Comparison of ENCODE assay signal across 8 mouse cellular contexts in the genomic region with DNA sequence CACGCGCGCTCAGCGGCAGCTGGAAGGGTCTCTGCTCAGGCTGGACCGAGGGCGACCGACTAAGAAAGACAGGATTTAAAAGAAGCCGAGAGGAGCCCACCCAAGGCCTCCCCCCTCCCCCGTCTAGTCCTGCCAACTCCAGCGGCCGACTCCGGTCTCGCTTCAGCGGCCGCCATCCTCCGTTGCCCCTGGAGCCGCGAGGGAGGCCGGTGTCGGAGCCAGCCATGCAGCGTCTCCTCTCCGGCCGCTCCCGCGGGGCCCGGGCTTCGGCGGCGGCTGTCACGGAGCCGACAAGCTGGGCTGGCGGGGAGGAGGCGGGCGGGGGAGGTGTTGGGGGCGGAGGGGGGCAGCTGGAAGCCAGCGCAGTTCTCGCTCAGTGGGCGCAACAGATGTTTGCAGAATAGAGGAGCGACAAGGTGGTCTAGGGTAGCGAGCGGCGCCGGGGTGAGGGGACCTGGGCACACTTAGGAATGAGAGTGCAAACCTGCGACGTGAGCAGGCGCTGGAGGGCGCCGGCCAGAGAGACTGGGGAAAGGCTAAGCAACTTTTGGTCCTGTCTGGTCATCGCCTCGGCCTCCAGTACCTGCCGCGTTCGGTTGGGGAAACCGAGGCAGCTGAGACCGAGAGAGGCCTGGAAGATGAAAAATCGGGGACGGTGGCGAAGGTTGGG. TPM values are rescaled to one million over a fixed set of nuclear protein-coding genes. Genes with fewer than 3 reads are reported as not detected.
DNase-seq lines count a peak whose midpoint lies in the region; ATAC-seq and TF ChIP-seq lines count a peak whose summit lies in the region.

No protein-coding gene starts in this region.

- no peak for TF ChIP-seq POLR2A in testis, adult 2 months (IDR thresholded peaks at IDR 0.05; ENCODE audit: control insufficient read depth, low read depth, low read length)

- H3K27ac ChIP-seq in testis, adult 2 months (ENCODE audit: control insufficient read depth, insufficient read depth, low read depth, low read length) = no peak overlapping the region
- peak overlapping the region; percentile 75 for H3K27ac ChIP-seq in kidney, embryonic 16.5 days (ENCODE audit: low read length)
- H3K27ac ChIP-seq in midbrain, postnatal 0 days (ENCODE audit: low read depth, low read length) = no peak overlapping the region

- no peaks in the 10 kb centered on the region for H3K9me3 ChIP-seq in kidney, embryonic 16.5 days (ENCODE audit: low read length)
- no peaks in the 10 kb centered on the region for H3K9me3 ChIP-seq in midbrain, postnatal 0 days (ENCODE audit: low read length)

- peaks cover 26% of the 10 kb centered on the region for H3K27me3 ChIP-seq in testis, adult 2 months (ENCODE audit: control insufficient read depth, insufficient read depth, low read length)
- peaks cover 53% of the 10 kb centered on the region for H3K27me3 ChIP-seq in kidney, embryonic 16.5 days (ENCODE audit: insufficient read depth, low read length)
- peaks cover 31% of the 10 kb centered on the region for H3K27me3 ChIP-seq in midbrain, postnatal 0 days (ENCODE audit: insufficient read depth, low read length)

- H3K4me3 ChIP-seq in testis, adult 2 months (ENCODE audit: control insufficient read depth, low read depth, low read length) = peak overlapping the region; percentile 61
- peak overlapping the region; percentile 37 for H3K4me3 ChIP-seq in kidney, embryonic 16.5 days (ENCODE audit: low read length)
- H3K4me3 ChIP-seq in midbrain, postnatal 0 days (ENCODE audit: low read depth, low read length) = peak overlapping the region; percentile 36

- H3K36me3 ChIP-seq in testis, adult 2 months (ENCODE audit: control insufficient read depth, insufficient read depth, low read length) = no peaks in the 10 kb centered on the region
- no peaks in the 10 kb centered on the region for H3K36me3 ChIP-seq in kidney, embryonic 16.5 days (ENCODE audit: insufficient read depth, low read length)
- no peaks in the 10 kb centered on the region for H3K36me3 ChIP-seq in midbrain, postnatal 0 days (ENCODE audit: insufficient read depth, low read length)

- DNase-seq in CD4-positive, CD25-positive, alpha-beta regulatory T cell, adult 2 months (ENCODE audit: low read depth, low spot score) = peak; percentile 34
- no peak for DNase-seq in testis, postnatal 14 days (ENCODE audit: low spot score)
- no peak for DNase-seq in midbrain, postnatal 0 days (ENCODE audit: low spot score)
- no peak for DNase-seq in spleen, adult 18-20 months

- peaks cover 24% of the 10 kb centered on the region for H3K4me1 ChIP-seq in testis, adult 2 months (ENCODE audit: control insufficient read depth, insufficient read depth, low read length)
- peaks cover 57% of the 10 kb centered on the region for H3K4me1 ChIP-seq in kidney, embryonic 16.5 days (ENCODE audit: insufficient read depth, low read length)
- peaks cover 14% of the 10 kb centered on the region for H3K4me1 ChIP-seq in midbrain, postnatal 0 days (ENCODE audit: insufficient read depth, low read length)

- 0% methylated on average over 52 of the region's 58 CpGs for WGBS in kidney, embryonic 16.5 days
- WGBS in midbrain, postnatal 0 days = under 1% methylated on average over 36 of the region's 58 CpGs

- ATAC-seq in CD4-positive, CD25-positive, alpha-beta regulatory T cell, adult 4 months = no peak
- peak; percentile 36 for ATAC-seq in kidney, embryonic 16.5 days (ENCODE audit: low FRiP score, low TSS enrichment)
- no peak for ATAC-seq in midbrain, postnatal 0 days (ENCODE audit: low FRiP score)
- no peak for ATAC-seq in inflammation-experienced regulatory T-cells, adult 6 months

- peak overlapping the region; percentile 77 for H3K4me2 ChIP-seq in kidney, embryonic 16.5 days (replicated peaks; ENCODE audit: low read depth, low read length)
- peak overlapping the region; percentile 73 for H3K4me2 ChIP-seq in midbrain, postnatal 0 days (ENCODE audit: low read depth, low read length, poor library complexity, severe bottlenecking)

- TF ChIP-seq CTCF in testis, adult 2 months (IDR thresholded peaks at IDR 0.05; ENCODE audit: control insufficient read depth, insufficient read depth, insufficient replicate concordance, low read depth, low read length) = no peak
- TF ChIP-seq CTCF in midbrain, postnatal 0 days (IDR thresholded peaks at IDR 0.05) = no peak

- peak overlapping the region; percentile 59 for H3K9ac ChIP-seq in kidney, embryonic 16.5 days (replicated peaks; ENCODE audit: low read length)
- 0 out of 2 replicates have a peak overlapping the region, but pooled peaks have one; percentile 19 for H3K9ac ChIP-seq in midbrain, postnatal 0 days (replicated peaks; ENCODE audit: low read length, poor library complexity, severe bottlenecking)

RNA-seq across cellular contexts. Expression of gene Dnajc22, which starts 4.0 kb away (rescaled TPM):
- polyA plus RNA-seq in CD4-positive, CD25-positive, alpha-beta regulatory T cell, adult 4 months (2017; shearing (Covaris generic)) = not detected
- polyA plus RNA-seq in testis, adult 2 months (2012; rRNA removed) = 4.1 TPM in 2 replicates
- polyA plus RNA-seq in kidney, embryonic 16.5 days (2015; fragmentation: Nextera tagmentation; extraction: Ambion mirVana) = 8.0 and 10.0 TPM in 2 replicates
- 0.61 and 0.88 TPM in 2 replicates for total RNA-seq in midbrain, postnatal 0 days (2014; rRNA removed)
- 1.3 and 1.6 TPM in 2 replicates for polyA plus RNA-seq in midbrain, postnatal 0 days (2015; fragmentation: Nextera tagmentation; extraction: Ambion mirVana)
- polyA plus RNA-seq in inflammation-experienced regulatory T-cells, adult 6 months (2017; shearing (Covaris generic)) = not detected

RNA-seq across cellular contexts. Expression of gene C1ql4, which starts 9.3 kb away (rescaled TPM):
- not detected for polyA plus RNA-seq in CD4-positive, CD25-positive, alpha-beta regulatory T cell, adult 4 months (2017; shearing (Covaris generic))
- polyA plus RNA-seq in testis, adult 2 months (2012; rRNA removed) = 0.72 and 1.0 TPM in 2 replicates
- 0.94 and 1.2 TPM in 2 replicates for polyA plus RNA-seq in kidney, embryonic 16.5 days (2015; fragmentation: Nextera tagmentation; extraction: Ambion mirVana)
- total RNA-seq in midbrain, postnatal 0 days (2014; rRNA removed) = 17.7 and 21.1 TPM in 2 replicates
- 8.5 and 9.2 TPM in 2 replicates for polyA plus RNA-seq in midbrain, postnatal 0 days (2015; fragmentation: Nextera tagmentation; extraction: Ambion mirVana)
- polyA plus RNA-seq in inflammation-experienced regulatory T-cells, adult 6 months (2017; shearing (Covaris generic)) = not detected

RNA-seq across cellular contexts. Expression of gene Troap, which starts 22.6 kb away (rescaled TPM):
- polyA plus RNA-seq in CD4-positive, CD25-positive, alpha-beta regulatory T cell, adult 4 months (2017; shearing (Covaris generic)) = 1 to 10 TPM in 1 of 2 experiments, under 1 TPM in 1; 0.59 to 1.3 TPM
- 15.2 and 17.5 TPM in 2 replicates for polyA plus RNA-seq in testis, adult 2 months (2012; rRNA removed)
- polyA plus RNA-seq in kidney, embryonic 16.5 days (2015; fragmentation: Nextera tagmentation; extraction: Ambion mirVana) = 35.8 and 45.8 TPM in 2 replicates
- 1.6 and 4.1 TPM in 2 replicates for total RNA-seq in midbrain, postnatal 0 days (2014; rRNA removed)
- polyA plus RNA-seq in midbrain, postnatal 0 days (2015; fragmentation: Nextera tagmentation; extraction: Ambion mirVana) = 1.4 and 2.1 TPM in 2 replicates
- polyA plus RNA-seq in inflammation-experienced regulatory T-cells, adult 6 months (2017; shearing (Covaris generic)) = 1 to 10 TPM in 2 of 3 experiments, under 1 TPM in 1; 0.92 to 9.3 (median 1.1) TPM

RNA-seq across cellular contexts. Expression of gene Spats2, which starts 28.8 kb away (rescaled TPM):
- under 1 TPM in 1 of 2 experiments, not detected in 1; 0.62 TPM for polyA plus RNA-seq in CD4-positive, CD25-positive, alpha-beta regulatory T cell, adult 4 months (2017; shearing (Covaris generic))
- 34.2 and 35.8 TPM in 2 replicates for polyA plus RNA-seq in testis, adult 2 months (2012; rRNA removed)
- 42.1 and 42.9 TPM in 2 replicates for polyA plus RNA-seq in kidney, embryonic 16.5 days (2015; fragmentation: Nextera tagmentation; extraction: Ambion mirVana)
- total RNA-seq in midbrain, postnatal 0 days (2014; rRNA removed) = 27.8 and 31.8 TPM in 2 replicates
- 17.7 and 19.5 TPM in 2 replicates for polyA plus RNA-seq in midbrain, postnatal 0 days (2015; fragmentation: Nextera tagmentation; extraction: Ambion mirVana)
- under 1 TPM in 1 of 3 experiments, not detected in 2; 0.17 TPM for polyA plus RNA-seq in inflammation-experienced regulatory T-cells, adult 6 months (2017; shearing (Covaris generic))

RNA-seq across cellular contexts. Expression of gene Prph, which starts 42.0 kb away (rescaled TPM):
- polyA plus RNA-seq in CD4-positive, CD25-positive, alpha-beta regulatory T cell, adult 4 months (2017; shearing (Covaris generic)) = not detected
- polyA plus RNA-seq in testis, adult 2 months (2012; rRNA removed) = 0.14 and 0.36 TPM in 2 replicates
- polyA plus RNA-seq in kidney, embryonic 16.5 days (2015; fragmentation: Nextera tagmentation; extraction: Ambion mirVana) = 3.3 and 5.8 TPM in 2 replicates
- total RNA-seq in midbrain, postnatal 0 days (2014; rRNA removed) = 9.8 and 11.2 TPM in 2 replicates
- 8.0 and 9.1 TPM in 2 replicates for polyA plus RNA-seq in midbrain, postnatal 0 days (2015; fragmentation: Nextera tagmentation; extraction: Ambion mirVana)
- polyA plus RNA-seq in inflammation-experienced regulatory T-cells, adult 6 months (2017; shearing (Covaris generic)) = not detected
